Mouse (Mus musculus) liver, embryonic 14.5 days (tissue): ENCODE results near the gene Atg4d.

Source experiments
- CTCF ChIP-seq: IDR thresholded peaks from 2 replicates; pipeline ENCODE4 v1.5.1; 2016; ENCODE audit warnings: antibody characterized with exemption, low read depth, control low read depth
- EP300 ChIP-seq: IDR thresholded peaks from 2 replicates; pipeline ENCODE4 v1.6.1; 2016; ENCODE audit warnings: antibody characterized with exemption, low read depth

DNA sequence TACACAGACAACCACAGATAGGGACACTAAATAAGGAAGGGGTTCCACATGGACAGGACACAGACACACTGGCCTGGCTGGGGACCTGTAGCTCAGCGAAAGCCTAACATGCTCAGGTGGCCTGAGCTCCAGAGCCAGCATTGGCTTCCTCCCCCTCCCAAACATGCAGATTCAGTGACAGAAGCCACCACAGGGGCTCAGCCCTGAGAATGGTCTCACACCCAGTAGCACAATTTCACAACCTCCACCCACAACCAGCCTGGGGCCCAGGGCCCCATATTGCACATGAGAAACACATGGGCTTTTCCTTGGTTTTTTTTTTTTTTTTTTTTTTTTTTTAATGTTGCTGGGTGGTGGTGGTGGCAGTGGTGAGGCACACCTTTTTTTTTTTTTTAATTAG, 18.8 kb upstream of the Atg4d start:
- no peak for TF ChIP-seq CTCF
- TF ChIP-seq EP300 = no peak
